Mouse (Mus musculus) stomach, postnatal 0 days (tissue): ENCODE data around the gene Cyb5b.

ENCODE experiments used
- CTCF ChIP-seq: IDR thresholded peaks from 2 replicates; pipeline ENCODE4 v1.5.1; 2016; ENCODE audit warnings: antibody characterized with exemption, low read depth, mild to moderate bottlenecking, moderate library complexity
- EP300 ChIP-seq: optimal IDR thresholded peaks from 2 replicates; pipeline ENCODE3; 2016; ENCODE audit warnings: antibody characterized with exemption

GRCm38 (mm10) chr8:107146186-107146585 is 4.3 kb upstream of the Cyb5b start:
- no peak for TF ChIP-seq EP300
- TF ChIP-seq CTCF: no peak
